Mouse (Mus musculus): ENCODE measurements at regions not wholly inside any gene's neighbourhood (a gene's known extent, or its start where the extent isn't known, plus 50 kb on each side); places are given as distances from the start of the nearest gene placed in this dataset.
"Not testable (repeated sequence)": the region's sequence is repeated elsewhere in the genome, so short reads cannot be mapped to it uniquely, and the experiment has no call there.

DNA sequence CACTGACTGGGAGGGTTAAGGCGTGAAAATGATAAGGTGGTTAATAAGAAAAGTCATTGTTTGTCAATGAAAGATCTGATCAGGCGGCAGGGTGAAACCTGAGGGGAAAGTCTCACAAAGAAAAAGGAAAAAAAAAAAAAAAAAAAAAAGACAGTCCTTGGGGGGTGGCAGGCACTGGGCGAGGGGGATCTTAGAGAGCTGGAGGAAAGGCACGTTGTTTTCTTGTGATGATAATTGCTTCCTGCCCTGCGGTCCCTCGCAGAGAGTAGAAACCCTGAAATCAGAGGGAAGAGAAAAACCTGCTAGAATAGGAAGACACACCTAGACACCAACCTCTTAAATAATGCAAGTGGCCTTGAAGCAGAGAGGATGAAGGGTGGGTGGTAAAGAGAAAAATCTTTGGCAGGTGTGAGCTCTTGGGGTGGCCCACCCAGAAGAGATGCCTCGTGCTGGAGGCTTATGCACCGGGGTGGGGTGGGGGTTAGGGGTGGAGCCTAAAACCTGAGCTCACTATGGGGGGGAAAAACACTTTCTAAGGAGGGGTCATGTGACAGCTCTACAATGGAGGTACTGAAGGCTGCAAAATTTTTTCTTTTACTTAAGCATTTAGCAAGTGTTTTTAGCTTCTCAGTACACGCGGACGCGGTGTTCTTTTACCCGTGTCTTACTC lies 294.0 kb upstream of the Arglu1 start:
- DNase-seq (ENCODE audit: extremely low read depth, low read depth, low spot score), result no peak

DNA sequence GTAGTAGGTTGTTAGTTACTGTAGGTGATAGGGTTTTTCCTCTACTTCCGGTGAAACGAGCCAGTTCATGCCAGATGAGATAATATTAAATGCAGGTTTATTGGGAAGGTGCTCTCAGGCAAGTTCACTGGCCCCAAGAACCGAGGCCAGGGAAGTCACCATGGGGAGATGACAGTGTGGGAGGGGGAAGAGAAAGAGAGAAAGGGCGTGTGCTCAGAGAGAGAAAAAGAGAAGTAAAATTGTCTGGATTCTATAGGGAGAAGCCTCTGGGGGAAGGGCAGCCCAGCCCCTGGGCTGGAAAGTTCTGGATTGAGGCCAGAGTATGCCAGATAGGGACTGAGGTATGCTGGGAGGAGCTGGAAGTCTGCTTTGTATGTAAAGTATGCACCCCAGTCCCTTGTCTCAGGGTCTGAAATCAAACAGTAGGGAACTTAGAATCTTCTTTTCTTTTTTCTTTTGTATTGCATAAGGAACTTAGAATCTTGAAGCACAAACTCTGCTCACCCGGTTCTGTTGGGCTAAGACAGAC lies 292.9 kb upstream of the Arglu1 start:
- DNase-seq (ENCODE audit: extremely low read depth, low read depth, low spot score), result no peak

DNA sequence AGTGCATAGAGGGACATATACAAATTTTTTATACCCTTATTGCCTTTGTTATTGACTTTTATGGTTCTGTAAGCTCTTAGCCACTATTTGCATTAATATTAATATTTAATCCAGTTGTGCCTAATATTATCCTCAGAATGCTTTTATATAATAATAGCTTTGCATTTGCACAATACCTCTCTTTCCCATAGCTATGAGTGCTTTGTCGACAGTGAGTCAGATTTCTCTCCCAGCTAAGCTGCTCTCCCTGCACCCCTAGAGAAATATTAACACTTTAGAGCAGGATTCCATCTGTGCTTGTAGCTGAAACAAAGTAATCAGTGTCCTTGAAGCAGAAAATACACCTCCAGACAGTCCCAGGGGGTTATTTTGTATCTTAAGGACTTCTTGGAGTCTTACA lies 288.6 kb upstream of the Arglu1 start:
- no peak for DNase-seq (ENCODE audit: extremely low read depth, low read depth, low spot score)

DNA sequence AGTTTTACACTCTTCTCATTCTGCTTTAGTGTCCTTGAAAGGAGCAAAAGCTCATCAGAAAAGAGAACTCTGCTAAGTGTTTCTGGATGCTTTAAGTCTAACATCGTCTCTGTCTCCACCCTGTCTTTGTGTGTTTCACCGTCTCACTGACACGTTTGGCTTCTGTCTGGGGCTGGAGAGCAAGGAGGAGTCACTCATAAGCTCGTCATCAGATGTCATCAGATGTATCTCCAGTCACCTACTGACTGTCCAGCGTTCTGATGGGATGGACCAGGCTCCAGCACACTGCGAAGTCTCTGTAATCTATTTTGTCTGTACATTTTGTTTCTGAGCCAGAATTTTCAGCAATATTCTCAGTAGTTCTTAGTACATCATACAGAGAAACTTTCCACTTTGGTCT lies 283.4 kb upstream of the Arglu1 start:
- DNase-seq (ENCODE audit: extremely low read depth, low read depth, low spot score), result no peak

DNA sequence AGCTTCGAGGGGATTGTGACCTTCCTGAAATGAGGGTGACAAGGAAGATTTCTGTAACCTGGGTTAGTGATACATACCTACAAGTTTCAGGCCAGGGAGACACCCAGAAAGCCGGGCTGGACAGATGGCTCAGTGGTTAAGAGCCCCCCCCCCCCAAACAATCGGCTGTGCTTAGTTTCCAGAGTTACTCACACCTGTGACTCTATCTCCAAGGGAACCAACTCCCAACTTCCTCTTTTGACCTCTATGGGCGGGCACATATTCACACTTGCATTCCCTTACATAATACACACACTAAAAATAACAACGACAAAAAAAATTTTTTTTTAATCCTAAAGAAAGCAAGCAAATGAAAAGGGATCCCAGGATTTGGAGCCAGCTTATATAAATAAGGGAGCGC lies 283.0 kb upstream of the Arglu1 start:
- DNase-seq (ENCODE audit: extremely low read depth, low read depth, low spot score), result no peak

DNA sequence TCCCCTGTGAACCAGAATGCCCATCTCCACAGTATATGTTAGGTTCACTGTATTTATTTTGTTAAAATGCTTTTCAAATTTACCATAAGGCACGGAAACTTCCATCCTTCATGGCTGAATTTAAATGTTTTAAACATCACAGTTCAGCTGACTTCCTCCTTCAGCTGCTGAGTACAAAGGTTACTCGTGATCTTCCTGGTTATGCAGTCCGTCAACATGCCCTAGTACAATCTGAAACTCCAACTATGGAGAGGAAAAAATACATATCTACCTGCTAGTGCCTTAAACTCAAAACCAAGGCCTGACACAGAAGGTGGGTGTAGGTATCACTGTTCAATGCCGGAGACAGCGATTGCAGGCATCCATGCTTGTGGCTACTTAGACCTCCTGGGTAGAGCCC lies 280.5 kb upstream of the Arglu1 start:
- DNase-seq (ENCODE audit: extremely low read depth, low read depth, low spot score), result no peak

DNA sequence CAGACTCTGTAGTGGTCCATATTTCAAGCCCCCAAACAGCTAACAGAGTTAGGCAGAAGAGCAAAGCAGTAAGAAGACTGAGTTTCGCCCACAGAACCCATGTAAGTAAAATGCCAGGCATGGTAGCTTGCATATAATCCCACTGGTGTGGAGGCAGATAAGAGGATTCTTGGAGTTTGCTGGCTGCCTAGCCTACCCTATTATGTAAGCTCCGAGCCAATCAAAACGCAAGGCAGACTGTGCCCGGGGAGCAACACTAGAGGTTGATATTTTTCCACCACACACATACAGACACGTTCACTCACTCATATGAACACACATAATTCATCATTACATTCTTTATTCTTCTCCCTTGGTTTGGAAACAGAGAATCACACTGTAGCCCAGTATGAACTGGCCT lies 280.0 kb upstream of the Arglu1 start:
- DNase-seq (ENCODE audit: extremely low read depth, low read depth, low spot score), result no peak

DNA sequence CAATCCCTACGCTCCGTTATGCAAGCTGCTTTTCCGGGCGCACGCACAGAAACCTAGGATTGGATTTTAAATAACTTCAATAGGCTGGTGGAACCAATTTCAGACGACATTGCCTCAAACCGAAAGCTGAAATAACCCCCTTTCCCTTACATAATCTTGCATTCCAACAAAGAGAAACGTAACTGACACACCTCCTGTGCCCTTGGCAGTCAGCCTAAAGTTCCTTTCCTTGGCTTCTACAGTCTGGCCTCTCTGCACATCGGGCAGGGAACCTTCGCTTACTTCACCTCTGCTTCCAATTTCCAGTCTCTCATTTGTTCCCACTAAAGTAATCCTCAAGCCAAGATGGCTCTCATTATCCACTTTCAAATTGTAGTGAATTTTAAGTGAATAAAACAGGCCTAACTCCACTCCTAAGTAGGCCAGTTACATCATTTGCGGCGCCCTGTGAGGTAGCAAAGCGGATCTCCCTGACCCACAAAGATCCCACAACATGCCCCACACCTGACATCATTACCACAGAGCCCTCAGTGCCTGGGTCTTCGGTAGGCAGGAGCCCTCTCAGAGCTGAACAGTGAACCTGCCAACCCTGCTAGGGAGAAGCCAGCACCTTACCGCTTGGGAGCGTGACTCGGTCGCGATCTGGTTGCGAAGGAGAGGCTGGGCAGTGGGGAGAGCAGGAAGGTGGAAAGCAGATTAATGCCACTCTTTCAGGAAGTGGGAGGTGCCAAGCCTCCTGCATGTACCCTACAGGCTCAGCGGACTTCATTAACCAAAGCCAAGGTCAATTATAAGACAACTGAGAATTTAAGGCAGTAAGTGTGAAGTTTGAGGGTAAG lies 279.0 kb upstream of the Arglu1 start:
- DNase-seq (ENCODE audit: extremely low read depth, low read depth, low spot score), result no peak

DNA sequence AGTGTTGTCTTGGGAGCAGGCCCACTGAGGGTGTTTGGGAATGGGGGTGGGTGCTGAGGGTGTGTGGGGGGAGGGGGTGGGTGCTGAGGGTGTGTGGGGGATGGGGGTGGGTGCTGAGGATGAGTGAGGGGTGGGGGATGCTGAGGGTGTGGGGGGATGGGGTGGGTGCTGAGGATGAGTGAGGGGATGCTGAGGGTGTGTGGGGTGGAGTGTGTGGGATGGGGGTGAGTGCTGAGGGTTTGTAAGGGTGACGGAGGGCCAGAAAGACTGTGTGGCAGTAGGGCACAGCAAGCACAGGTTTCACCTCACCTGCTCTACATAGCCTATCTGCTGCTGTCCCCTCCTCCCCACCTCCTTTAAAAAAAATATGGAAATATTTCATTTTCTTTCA lies 276.3 kb upstream of the Arglu1 start:
- no peak for DNase-seq (ENCODE audit: extremely low read depth, low read depth, low spot score)

DNA sequence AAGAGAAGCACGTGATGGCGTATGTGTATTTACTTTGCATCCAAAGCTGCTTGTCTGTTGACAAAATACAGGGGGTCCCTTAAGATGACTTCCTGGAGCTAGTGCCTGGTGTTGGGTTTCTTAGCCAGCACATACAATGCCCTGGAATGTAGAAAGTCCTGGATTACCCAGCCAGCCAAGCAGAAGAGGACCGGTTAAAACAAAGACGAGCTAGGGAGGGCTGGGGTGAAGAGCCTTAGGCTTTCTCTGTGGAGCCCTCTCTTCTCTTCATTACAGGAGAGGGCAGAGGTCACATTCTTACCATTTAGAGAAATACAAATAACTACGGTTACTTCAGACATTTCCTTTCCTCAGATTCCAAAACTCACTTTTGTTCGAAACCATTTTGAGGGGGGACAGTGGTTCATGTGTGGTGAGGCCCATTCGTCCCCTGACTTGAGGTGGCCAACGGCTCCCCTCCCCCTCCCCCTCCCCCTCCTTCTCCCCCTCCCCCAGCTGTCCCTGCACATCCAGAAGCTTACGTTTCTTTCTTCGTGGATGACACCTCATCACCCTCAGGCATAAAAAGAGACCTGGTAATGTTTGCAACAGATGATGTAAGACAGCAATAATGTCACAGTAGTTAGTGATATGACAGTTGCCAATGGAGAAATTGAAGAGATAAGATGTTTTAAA lies 275.8 kb upstream of the Arglu1 start:
- DNase-seq (ENCODE audit: extremely low read depth, low read depth, low spot score), result no peak

DNA sequence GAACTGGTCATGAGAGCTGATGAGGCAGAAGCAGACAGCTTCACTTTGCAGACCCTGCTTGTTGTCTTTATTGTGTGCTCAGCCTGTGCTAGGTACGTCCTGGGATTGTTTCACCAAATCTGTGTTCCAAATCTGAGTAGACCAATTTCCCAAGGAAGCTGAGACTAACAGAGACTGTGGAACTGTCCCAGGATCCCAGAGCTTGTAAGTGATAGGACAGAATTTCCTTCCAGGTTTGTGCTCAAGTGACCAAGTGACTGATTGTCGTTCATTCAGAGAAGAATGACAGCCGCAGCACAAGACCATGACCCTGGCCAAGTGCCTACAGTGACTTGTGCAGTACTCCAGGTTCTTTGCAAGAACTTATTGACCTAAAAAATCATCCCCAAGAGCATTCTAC lies 269.9 kb upstream of the Arglu1 start:
- no peak for DNase-seq (ENCODE audit: extremely low read depth, low read depth, low spot score)

DNA sequence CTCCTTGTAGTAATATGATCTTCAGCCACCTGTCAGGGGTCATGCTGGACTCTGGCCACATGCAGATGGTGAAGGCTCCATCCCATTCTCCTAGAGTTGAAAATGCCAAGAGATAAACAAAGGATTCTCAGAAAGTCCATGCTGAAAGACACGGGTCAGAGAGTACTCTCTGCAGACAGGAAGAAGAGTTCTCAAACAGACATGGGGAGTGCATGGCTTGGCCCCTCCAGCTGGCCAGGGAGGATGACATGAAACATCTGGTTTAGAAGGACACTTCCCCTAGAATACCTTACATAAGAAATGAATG lies 269.4 kb upstream of the Arglu1 start:
- DNase-seq (ENCODE audit: extremely low read depth, low read depth, low spot score), result no peak

DNA sequence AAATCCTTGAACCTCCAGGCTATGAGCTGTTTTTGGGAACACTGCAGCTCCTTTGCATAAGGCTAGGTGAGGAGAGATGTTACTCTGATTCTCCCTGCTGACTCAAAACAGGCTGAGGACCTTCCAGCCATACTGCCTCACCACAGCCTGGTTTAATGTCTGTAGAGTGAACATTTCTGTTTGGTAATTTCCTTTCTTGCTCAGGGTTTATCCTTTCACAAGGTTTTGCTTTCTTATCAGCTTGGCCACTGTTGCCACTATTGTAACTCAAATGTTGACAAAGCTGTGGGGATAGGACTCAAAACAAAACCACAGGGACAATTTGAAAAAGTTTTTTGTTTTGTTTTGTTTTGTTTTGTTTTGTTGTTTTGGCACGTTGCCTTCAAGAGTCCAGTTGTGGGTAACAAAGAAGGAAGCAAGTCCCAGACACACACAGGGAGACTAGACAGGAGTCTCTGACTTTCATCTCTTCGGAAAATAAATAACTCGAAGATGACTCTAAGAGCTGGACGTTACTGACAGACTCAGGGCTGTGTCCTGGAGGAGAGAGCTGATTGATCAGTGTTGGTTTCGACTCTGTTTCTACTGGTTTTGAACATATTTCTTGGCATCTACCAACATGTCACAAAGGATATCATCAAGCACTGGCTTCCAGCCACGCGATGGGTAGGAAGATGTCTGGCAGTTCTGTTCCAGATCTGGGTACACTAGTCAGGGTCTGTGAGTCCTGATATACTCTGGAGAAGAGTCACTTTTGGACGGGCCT lies 268.9 kb upstream of the Arglu1 start:
- no peak for DNase-seq (ENCODE audit: extremely low read depth, low read depth, low spot score)

DNA sequence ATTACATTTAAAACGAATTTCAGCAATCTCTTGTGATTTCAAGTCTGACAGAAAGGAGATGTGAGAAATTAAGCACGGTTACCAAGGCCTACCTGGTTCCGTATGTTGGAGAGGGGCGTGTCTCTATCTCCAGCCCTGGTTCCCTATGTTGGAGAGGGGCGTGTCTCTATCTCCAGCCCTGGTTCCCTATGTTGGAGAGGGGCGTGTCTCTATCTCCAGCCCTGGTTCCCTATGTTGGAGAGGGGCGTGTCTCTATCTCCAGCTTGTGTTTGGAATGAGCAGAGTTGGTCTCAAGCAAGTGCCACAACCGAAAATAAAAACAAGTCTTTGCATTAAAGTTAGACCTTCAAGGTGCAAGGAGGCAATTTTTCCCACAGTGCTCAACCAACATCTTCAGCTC lies 267.8 kb upstream of the Arglu1 start:
- not testable (repeated sequence) for DNase-seq (ENCODE audit: extremely low read depth, low read depth, low spot score)

DNA sequence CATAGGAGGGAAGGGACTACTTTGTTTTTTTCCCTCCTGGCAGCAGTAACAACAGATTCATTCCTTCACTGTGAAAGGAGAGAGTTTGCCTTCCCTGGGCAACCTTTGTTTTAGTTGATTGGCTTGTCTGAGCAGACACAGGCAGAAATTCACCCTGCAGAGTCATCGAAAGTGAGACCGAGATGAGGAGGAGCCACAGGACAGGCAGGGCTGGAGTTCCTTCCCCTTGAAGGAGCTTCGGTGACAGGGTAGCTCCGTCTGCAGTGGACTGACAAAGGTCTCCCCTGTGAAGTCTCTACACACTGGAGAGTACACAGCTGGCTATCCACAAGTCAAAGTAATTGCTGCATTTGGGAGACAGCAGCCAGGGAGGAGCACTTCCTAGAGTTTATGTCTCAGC lies 261.9 kb upstream of the Arglu1 start:
- no peak for DNase-seq (ENCODE audit: extremely low read depth, low read depth, low spot score)

DNA sequence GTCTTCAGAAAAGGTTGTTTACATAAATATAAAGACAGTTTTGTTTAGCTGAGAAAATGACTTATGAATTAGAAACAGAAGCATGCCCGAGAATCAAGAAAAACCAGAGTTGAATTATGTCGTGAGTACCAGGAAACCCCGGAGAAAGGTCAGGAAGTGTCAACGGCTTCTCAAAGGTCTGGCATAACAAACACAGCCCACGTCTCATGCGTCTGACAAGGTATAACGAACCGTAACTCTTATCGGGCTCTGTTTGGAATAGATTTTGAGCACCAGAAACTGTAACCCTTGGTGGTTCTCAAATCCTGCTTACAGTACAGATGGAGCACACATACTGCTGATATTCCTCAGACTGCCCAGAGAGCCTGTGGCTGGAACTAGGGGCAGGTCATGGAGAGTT lies 260.9 kb upstream of the Arglu1 start:
- DNase-seq (ENCODE audit: extremely low read depth, low read depth, low spot score), result no peak

DNA sequence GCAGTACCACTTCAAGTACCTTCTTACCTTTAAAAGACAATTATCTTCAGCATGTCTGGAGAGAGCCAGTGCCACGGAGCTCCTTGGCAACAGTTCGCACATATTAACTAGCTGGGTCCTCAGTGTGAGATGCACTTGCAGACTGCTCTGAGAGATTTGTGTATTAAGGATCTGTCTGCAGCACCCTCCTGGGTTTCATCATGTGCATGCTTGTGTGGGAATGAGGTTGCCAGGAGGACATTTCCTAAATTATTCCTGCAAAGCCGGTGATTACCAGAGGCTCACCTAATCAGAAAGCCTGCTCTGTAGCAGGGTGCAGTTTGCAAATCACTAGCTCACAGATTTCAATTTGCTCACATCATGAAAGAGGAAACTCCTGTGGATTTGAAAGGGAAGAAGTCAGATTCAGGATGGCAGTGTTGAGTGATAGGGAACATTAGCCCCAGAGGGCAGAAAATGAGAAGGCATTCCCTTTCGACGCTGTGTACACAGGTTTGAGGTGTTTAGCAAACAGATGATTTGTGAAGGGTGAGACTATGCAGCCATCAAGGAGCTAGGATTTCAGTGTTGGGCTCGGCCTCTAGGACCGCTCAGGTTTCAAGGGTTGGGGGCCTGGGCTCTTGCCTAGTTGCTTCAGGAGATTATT lies 257.3 kb upstream of the Arglu1 start:
- no peak for DNase-seq (ENCODE audit: extremely low read depth, low read depth, low spot score)

DNA sequence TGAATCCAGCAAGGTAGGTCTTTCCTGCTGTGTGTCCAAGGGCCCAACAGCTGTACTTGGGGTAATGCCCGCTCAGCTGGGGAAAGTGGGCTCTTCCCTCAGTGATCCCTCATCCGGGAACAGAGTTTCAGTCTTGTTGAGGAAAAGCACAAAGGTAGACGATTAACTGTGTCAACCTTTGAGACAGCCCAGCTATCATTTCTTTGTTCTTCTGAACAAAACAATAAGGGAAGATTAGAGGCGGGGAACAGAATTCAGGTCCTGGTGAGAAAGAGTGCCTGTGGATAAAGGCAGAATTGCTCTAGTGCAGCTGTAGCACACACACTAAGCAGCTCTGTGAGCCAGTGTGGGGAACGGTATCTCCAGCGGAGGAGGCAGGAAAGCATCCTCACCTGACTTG lies 252.7 kb upstream of the Arglu1 start:
- DNase-seq (ENCODE audit: extremely low read depth, low read depth, low spot score), result no peak

DNA sequence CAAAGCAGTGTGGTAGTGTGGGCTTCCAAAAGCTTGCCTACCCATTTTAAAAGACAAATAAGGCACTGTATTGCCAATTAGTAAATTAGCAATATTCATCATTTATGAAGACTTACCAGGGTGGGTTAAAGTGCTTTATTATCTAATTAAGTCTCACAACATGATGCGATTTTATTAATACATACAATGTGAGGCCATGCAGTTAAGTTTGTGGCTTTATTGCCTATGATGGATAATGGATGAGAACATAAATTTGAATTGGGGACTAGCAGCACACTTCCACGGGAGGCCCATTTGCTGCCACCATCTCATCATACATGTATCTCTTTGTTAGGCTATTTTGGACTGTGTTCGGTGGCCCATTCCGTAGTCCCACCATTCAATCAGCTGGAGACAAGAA lies 250.6 kb upstream of the Arglu1 start:
- no peak for DNase-seq (ENCODE audit: extremely low read depth, low read depth, low spot score)

DNA sequence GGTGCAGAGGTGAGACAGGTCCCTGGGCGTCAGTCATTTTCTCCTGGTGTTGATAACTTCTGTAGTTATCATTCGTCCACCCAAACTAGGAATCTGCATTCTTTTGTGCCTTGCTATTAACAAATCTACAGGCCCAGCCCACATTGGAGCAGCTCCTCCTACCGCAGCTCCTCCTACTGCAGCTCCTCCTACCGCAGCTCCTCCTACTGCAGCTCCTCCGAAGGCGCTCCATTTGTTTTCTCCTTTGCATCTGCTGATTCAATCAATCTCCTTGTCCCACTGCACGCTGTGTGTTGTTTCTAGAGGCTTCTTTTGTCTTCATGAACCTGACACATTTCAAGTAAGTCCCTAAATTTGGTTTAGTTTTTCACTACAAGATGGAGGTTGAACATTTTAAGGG lies 248.2 kb upstream of the Arglu1 start:
- DNase-seq (ENCODE audit: extremely low read depth, low read depth, low spot score), result no peak

DNA sequence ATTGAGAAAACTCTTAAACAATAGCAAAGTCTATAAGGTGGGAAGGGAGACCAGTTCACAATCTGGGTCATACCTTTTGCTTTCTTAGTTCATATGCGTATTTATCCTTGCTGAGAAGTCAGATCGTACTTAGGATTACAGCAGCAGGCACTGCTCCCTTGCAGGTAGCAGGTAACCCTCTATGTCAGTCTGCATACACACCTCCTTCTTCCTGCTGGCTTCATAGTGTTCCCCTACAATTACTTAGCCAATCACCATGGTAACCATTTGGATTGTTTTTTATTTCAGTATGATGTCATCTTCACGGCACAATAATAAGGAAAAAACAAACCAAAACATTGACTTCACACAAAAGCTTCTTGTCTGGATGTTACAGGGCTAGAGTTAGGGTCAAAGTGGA lies 242.1 kb upstream of the Arglu1 start:
- no peak for DNase-seq (ENCODE audit: extremely low read depth, low read depth, low spot score)

Measured in fat pad, adult 2 months (tissue).